Mouse (Mus musculus) c-Kit-negative CD71-positive TER-119-positive erythroid progenitor cells, embryonic 14.5 days (primary cell): ENCODE results near the gene Cbwd1.

Source experiments
- DNase-seq: peaks from one replicate; pipeline ENCODE4 v3.0.0-alpha.2; 2013; ENCODE audit warnings: low read depth, low spot score

Cbwd1 gene

DNA sequence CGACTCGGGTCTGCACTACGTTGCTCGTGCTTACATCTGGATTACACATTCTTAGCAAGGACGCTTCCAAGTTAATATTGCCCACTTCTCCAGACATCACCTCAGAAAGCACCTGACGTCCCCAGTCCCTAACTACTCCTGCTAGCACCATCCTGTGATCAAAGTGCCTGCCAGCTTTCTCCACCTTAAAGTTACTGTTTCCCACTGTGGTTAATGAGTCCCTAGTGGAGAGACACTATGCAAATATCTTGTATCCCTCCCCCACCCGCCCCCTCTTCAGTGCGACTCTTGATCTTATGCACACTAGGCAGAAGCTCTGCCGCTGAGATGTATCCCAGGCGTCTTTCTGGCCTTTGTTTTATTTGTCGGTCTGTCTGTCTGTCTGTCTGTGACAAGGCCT, 16.6 kb upstream of the Cbwd1 start:
- DNase-seq = no peak

GRCm38 (mm10) chr19:24972701-24973390, 11.4 kb upstream of the Cbwd1 start:
- DNase-seq = no peak

DNA sequence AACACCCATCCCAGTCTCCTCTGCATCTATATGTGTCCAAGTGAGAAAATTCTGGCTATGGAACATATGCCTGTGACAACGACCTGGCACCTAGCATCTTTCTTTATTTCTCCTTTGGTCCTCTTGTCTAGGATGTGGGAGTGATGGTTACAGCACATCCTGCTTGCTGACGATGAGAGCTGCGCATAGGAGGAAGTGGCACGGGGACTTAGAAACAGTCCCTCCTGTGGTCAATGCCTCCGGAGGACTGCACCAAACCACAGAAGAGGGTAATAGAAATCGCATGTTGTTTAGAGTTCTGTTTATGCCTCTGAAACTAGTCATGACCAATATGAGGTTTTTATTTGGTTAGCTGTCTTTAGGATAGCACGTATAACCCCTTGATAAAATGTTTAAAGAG, 9.9 kb upstream of the Cbwd1 start:
- no peak for DNase-seq

- no peak for DNase-seq
These were observed 5.5 kb upstream of the Cbwd1 start for GRCm38 (mm10) chr19:24966941-24967340.

- DNase-seq = no peak
These were observed 4.8 kb upstream of the Cbwd1 start for GRCm38 (mm10) chr19:24966203-24966602.

- DNase-seq = peak; percentile 48
These were observed 2.9 kb downstream of the Cbwd1 start for GRCm38 (mm10) chr19:24958531-24958930.

DNA sequence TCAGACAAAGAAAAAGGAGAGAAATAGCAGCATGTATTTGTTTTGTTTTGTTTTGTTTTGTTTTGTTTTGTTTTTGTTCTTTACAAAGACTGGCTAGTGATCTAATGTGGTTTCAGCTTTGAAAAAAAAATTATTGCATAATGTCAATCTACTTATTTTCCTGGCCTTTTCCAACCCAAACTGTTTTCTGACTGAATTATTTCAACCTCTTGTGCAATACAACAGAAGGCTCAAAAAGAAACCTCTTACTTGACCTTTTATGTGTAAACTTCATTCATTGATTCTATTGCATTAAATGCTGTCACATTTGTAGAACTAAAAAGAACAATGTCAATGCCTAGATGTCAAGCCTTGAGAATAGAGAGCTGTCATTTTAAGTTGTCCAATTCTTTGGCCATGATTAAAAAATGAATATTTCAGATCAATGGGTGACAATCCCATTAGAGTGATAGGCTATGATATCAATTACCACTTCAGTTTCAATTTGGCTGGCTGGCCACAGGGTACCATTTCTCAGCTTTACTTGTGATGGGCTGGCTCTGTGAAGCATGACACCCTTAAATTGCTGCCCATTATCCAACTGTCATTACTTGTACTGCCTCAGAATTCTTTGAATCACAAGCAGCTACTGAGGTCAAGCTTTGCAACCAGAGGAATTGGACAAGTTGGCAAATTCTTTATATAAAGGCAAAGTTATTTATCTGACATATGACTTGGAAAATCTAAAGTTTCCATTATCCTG, 15.7 kb downstream of the Cbwd1 start:
- DNase-seq = no peak

DNA sequence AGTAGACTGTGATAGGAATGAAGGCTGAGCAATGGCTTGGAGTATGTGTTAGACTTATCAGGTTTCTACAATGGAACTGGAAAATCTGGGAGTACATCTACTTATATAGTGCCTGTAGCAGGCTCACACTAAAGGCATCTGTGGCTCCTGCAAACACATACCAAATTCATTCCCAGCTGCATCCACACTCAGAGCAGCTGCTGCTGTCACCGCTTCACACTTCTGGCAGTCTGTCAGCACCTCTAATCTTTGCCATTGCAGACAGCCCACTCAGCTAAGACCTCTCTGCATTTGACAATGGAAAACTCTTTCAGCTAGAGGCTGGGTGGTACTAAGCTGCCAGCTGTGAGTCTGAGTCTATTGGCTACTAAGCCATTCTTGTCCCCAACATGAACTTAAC, 24.3 kb downstream of the Cbwd1 start:
- DNase-seq = no peak

DNA sequence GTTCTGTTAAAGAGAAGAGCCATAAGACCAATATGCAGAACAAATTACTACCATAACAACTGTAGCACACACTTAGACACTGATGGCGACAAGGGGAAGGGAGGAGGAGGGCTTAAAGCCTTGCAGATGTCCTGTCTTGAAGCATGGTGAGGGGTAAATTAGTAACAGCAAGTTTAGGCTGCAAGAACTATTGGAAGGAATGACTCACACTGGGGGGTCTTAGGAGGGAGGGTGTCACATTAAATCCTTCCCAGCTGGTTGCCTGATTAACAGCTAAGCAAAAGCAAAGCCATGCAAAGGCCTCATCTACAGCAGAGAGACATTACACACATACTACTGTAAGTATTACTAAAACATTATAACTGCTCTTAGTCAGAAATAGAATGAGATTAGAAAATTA, 32.4 kb downstream of the Cbwd1 start:
- DNase-seq = no peak

DNA sequence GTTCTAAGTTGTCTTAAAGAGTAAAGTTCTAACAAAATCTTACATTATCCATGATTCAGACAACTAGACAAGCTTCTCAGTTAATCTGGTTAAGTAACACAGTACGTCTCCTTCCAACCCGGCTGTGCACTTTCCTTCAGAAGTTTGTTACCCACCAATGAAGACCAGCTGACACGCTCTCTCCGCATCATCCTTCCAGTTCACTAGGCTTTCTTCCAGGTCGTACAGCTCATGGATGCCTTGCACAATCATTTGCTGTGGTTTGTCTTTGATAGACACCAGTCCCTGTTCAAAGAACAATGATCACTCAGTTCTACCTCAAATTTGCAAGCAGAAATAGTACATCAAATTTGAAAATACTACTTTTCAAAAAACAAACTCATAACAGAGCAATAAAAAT, 40.5 kb downstream of the Cbwd1 start:
- DNase-seq = no peak

- no peak for DNase-seq
These were observed 52.8 kb downstream of the Cbwd1 start for GRCm38 (mm10) chr19:24908385-24909155.

GRCm38 (mm10) chr19:24907655-24908054, 53.8 kb downstream of the Cbwd1 start:
- no peak for DNase-seq

DNA sequence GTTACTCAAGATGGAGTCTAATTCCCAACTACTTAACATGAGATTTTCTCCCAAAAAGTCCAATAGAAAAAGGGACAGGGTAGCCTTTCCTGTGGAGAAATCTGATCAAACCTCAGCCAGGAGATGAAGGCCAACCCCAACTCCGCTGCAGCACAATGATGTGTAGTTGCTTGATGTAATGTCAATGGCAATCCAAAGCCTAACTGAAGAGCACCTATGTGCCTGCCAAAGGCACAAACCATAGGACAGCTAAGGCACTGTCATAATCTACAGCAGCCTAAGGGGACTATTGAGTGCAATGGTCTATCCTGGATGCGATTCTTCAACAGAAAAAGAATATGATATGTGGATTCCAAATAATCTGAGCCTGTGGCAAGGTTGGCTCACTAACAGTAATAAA, 58.6 kb downstream of the Cbwd1 start:
- DNase-seq = no peak

DNA sequence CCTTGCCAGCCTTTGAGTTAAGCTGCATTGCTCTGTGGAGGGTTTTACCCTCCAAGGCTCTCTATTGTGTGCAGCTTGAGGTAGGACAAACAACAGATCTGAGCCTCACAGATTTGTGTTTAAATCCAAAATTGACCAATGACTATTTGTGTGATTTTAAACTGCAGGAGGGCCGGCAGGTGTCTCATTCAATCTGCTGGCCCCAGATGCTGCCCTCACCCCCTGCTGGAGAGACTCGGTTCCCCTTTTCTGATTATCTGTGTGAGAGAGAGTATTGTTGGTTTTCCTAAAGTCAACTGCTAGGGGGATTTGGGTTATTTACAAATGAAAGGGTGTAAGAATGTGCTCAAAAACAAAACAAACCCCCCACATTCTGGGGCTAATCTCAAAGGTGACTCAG, 59.2 kb downstream of the Cbwd1 start:
- DNase-seq = no peak

DNA sequence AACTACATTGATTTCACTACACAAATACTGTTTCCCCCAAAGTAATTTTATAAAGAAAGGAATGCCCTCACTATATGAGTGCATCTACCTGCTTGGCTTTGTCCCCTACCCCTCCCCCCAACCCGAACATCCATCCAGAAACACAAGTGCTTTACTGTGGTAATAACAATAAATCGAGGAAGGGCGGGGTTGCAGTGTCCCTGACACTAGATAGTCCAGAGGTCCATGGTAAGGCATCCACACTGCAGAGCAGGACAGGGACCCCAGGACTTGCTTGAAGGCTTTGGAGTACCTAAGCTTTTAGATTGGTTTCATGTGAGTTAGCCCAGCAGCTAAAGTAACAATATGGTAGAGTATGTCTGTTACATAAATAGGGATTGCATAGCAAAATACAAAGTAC, 59.7 kb downstream of the Cbwd1 start:
- DNase-seq = no peak

DNA sequence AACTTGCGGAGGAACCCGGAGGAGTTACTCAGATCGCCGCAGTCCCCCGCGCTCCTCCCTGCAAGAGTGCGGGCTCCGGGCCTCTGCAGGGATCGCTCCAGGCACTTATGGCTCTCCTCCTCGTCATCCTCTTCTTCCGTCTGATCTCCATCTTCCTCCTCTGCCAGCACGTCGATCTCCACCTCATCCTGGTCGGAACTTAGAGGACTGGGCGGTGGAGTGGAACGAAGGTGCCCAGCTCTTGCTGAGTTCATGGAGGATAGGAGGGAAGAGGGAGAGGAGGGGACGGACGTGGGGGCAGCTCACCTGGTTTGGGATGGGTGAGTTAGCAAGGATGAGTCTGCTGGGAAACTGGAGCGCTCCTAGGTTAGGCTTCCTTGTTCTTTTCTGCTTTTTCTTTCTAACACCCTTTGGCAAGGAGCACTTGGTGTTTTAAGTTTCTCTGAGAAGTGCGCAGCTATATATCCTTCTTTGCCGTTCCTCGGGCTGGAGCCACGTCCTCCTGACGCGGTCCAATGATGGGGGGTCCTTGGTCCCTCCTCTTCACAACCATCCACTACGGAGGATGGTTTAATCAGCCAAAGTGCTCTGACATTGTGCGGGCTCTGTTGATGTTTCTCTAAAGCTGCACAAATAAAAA, 60.7 kb downstream of the Cbwd1 start, which contains the start of gene Foxd4:
Gene Foxd4 (minus strand): TSS at position 617 of the 640 bp plus-strand sequence.
- DNase-seq = no peak

DNA sequence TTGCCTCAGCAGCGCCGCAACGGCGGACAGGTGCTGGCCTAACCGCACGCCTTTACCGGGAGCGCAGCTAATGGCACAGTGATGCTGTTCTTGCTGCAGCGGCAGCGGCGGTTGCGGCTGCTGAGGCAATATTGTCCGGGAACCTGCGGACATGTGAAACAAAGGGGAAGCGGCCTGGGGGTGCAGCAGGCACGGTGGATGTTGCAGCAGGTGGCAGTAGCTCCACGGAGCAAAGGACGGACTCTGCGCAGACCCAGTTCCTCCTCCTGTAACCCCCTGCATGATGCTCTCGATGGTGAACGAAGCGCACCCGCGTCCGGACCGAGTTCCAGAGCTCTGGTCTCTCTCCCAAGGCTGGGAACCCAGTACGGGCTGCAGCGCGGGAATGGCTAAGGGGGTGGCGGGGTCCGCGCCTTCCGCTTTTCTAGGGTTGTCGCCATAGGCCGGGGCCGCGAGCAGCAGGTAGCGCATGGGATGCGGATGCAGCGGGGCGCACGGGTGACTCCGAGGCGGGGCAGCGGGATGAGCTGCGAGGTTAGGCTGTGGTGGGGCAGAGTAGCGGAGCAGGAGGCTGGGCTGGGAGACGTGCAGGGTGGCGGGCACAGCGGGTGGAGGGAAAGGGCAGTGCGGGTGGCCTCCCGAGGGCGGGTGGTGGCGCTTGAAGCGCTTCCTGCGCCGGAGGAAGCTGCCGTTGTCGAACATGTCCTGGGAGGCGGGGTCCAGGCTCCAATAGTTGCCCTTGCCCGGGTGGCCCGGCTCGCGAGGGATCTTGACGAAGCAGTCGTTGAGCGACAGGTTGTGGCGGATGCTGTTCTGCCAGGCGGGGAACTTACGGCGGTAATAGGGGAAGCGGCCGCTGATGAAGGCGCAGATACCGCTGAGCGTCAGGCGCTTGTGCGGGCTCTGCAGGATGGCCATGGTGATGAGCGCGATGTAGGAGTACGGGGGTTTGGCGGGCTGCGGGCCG, 61.5 kb downstream of the Cbwd1 start:
- no peak for DNase-seq

- DNase-seq = no peak
These were observed 62.5 kb downstream of the Cbwd1 start for GRCm38 (mm10) chr19:24898737-24899577.

GRCm38 (mm10) chr19:24897896-24898736, 63.3 kb downstream of the Cbwd1 start:
- DNase-seq = no peak
